Mouse (Mus musculus) thymus, postnatal 25 days (tissue): ENCODE results near the gene Fam221b.

Experiments
- DNase-seq: peaks from one replicate; pipeline ENCODE4 v3.0.0; 2022

Gene Fam221b

GRCm38 (mm10) chr4:43656339-43657109 is 12.4 kb downstream of the Fam221b start, which contains the start of gene Hint2:
Gene Hint2, minus strand, starts transcription at chr4:43656466.
- peak; percentile 93 for DNase-seq

GRCm38 (mm10) chr4:43655656-43656338 is 13.1 kb downstream of the Fam221b start:
- DNase-seq, result no peak

GRCm38 (mm10) chr4:43653161-43654015 is 15.6 kb downstream of the Fam221b start, which contains the start of gene Spag8:
Gene Spag8, minus strand, starts transcription at chr4:43653594.
- peak; percentile 33 for DNase-seq

GRCm38 (mm10) chr4:43652726-43653125 is 16.2 kb downstream of the Fam221b start:
- DNase-seq, result no peak

GRCm38 (mm10) chr4:43649783-43650182 is 19.2 kb downstream of the Fam221b start:
- no peak for DNase-seq

- DNase-seq, result no peak
These were observed 28.5 kb downstream of the Fam221b start for GRCm38 (mm10) chr4:43640491-43640890.

GRCm38 (mm10) chr4:43640076-43640475 is 28.9 kb downstream of the Fam221b start:
- no peak for DNase-seq

- DNase-seq, result no peak
These were observed 32.2 kb downstream of the Fam221b start for GRCm38 (mm10) chr4:43636751-43637150.

- DNase-seq, result no peak
These were observed 34.1 kb downstream of the Fam221b start for GRCm38 (mm10) chr4:43634621-43635374.

- DNase-seq, result no peak
These were observed 35.2 kb downstream of the Fam221b start for GRCm38 (mm10) chr4:43633736-43634135.

GRCm38 (mm10) chr4:43633296-43633695 is 35.6 kb downstream of the Fam221b start:
- no peak for DNase-seq

GRCm38 (mm10) chr4:43631956-43632920 is 36.7 kb downstream of the Fam221b start:
- no peak for DNase-seq

GRCm38 (mm10) chr4:43631046-43631955 is 37.6 kb downstream of the Fam221b start, which contains the start of gene Npr2:
Gene Npr2, plus strand, starts transcription at chr4:43631935.
- peak; percentile 10 for DNase-seq

- DNase-seq, result no peak
These were observed 38.3 kb downstream of the Fam221b start for GRCm38 (mm10) chr4:43630671-43631045.

- DNase-seq, result peak; percentile 71
These were observed 38.8 kb downstream of the Fam221b start for GRCm38 (mm10) chr4:43630030-43630581.

- DNase-seq, result no peak
These were observed 39.7 kb downstream of the Fam221b start for GRCm38 (mm10) chr4:43629106-43629817.

GRCm38 (mm10) chr4:43620146-43620778 is 48.7 kb downstream of the Fam221b start:
- no peak for DNase-seq

- peak; percentile 12 for DNase-seq
These were observed 55.8 kb downstream of the Fam221b start for GRCm38 (mm10) chr4:43613060-43613730.
